Mouse (Mus musculus): ENCODE measurements around the gene Sipa1l3. TPM values are rescaled to one million over a fixed set of nuclear protein-coding genes. Genes with fewer than 3 reads are reported as not detected.

Gene Sipa1l3
- polyA plus RNA-seq, 1 experiment: 19.0 TPM

DNA sequence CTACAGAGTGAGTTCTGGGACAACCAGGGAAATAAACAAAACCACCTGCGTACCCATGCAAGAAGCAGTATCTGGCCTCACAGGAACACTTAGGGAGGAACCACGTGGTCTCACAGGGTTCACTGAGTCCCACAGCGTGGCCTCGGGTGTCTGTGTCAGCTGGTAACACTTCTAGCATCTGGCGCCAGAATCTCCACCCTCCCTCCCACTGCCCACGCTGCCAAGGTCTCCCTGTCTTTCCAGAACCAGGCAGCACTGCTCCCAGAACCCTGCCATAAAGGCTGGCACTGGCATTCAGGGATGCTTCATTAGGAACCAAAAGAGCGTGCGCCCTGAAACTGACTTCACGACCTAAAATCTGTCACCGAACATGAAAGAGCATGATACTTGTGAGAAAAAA is 84.7 kb downstream of the Sipa1l3 start:
- Histone ChIP-seq H3K4me3 (no peak overlapping the region), H3K4me2 (ENCODE audit: low read depth) (no peak overlapping the region), H3K27me3 (ENCODE audit: control insufficient read depth, insufficient read depth, insufficient read length) (no peaks in the 10 kb centered on the region), H3ac (ENCODE audit: control insufficient read depth, insufficient read length) (no peak overlapping the region), H3K36me3 (ENCODE audit: control insufficient read depth, insufficient read depth) (peaks cover 6% of the 10 kb centered on the region), H3K79me2 (ENCODE audit: control insufficient read depth, insufficient read depth) (peaks cover 5% of the 10 kb centered on the region)
- TF ChIP-seq POLR2A (IDR thresholded peaks at IDR 0.05; ENCODE audit: insufficient read length, low read depth) (no peak), POLR2AphosphoS2 (IDR thresholded peaks at IDR 0.05; ENCODE audit: insufficient read length, low read depth) (no peak), MYOD1 (IDR thresholded peaks at IDR 0.05; ENCODE audit: control insufficient read depth in 1 of 3, insufficient read length in 2 of 3, low read depth in 2 of 3) (no peak), MYOG (IDR thresholded peaks at IDR 0.05; ENCODE audit: control insufficient read depth in 1 of 3, insufficient read depth in 1 of 3, insufficient read length in 2 of 3, low read depth in 2 of 3) (no peak)

DNA sequence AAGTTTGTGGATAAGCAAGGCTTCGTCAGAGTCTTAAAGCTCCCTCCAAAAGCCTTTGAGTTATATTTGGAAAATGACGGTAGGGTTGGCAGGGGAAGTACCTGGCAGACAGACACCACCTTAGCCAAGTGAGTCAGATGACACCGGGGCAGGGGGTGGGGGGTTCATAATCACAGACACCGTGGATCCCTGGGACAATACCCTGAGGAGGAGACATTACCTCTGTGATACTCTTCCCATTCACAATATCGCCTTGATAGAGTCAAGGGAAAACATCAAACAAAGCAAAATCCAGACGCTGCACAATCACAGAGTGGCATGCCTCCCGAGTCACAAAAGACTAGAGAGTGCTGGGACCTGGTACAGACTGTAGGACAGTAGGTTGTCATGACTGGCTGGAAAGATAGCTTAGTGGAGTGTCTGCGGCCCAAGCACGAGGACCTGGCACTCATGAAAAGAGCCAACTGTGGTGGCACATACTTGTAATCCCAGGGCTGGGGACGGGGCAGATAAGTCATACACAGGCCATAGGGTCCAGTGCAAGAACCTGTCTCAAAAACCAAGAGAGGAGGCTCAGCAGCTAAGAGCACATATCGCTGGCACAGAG is 85.4 kb downstream of the Sipa1l3 start:
- no peaks in the 10 kb centered on the region for H3K27me3 ChIP-seq (ENCODE audit: control insufficient read depth, insufficient read depth, insufficient read length)
- no peak for TF ChIP-seq MYOG (IDR thresholded peaks at IDR 0.05; ENCODE audit: control insufficient read depth in 1 of 3, insufficient read depth in 1 of 3, insufficient read length in 2 of 3, low read depth in 2 of 3)
- TF ChIP-seq CEBPB (IDR thresholded peaks at IDR 0.05; ENCODE audit: insufficient read depth, poor library complexity, severe bottlenecking): no peak
- no peak for TF ChIP-seq USF1 (IDR thresholded peaks at IDR 0.05; ENCODE audit: low read depth)
- no peak for TF ChIP-seq TCF12 (IDR thresholded peaks at IDR 0.05; ENCODE audit: insufficient read depth, poor library complexity, severe bottlenecking)
- TF ChIP-seq REST (IDR thresholded peaks at IDR 0.05; ENCODE audit: insufficient read depth, insufficient read length): no peak
- TF ChIP-seq E2F4 (IDR thresholded peaks at IDR 0.05; ENCODE audit: insufficient read depth): no peak
- TF ChIP-seq MAX (IDR thresholded peaks at IDR 0.05; ENCODE audit: low read depth): no peak
- no peak for TF ChIP-seq POLR2A (IDR thresholded peaks at IDR 0.05; ENCODE audit: insufficient read length, low read depth)
- TF ChIP-seq SRF (IDR thresholded peaks at IDR 0.05; ENCODE audit: control insufficient read depth, insufficient read length, low read depth): no peak
- TF ChIP-seq POLR2AphosphoS2 (IDR thresholded peaks at IDR 0.05; ENCODE audit: insufficient read length, low read depth): no peak
- TF ChIP-seq TCF3 (IDR thresholded peaks at IDR 0.05; ENCODE audit: insufficient read length, low read depth): no peak
- TF ChIP-seq MYOD1 (IDR thresholded peaks at IDR 0.05; ENCODE audit: control insufficient read depth in 1 of 3, insufficient read length in 2 of 3, low read depth in 2 of 3): no peak
- H3K4me2 ChIP-seq (ENCODE audit: low read depth): no peak overlapping the region
- H3K79me2 ChIP-seq (ENCODE audit: control insufficient read depth, insufficient read depth): peaks cover 5% of the 10 kb centered on the region
- H3ac ChIP-seq (ENCODE audit: control insufficient read depth, insufficient read length): no peak overlapping the region
- no peak overlapping the region for H3K4me3 ChIP-seq
- H3K36me3 ChIP-seq (ENCODE audit: control insufficient read depth, insufficient read depth): peaks cover 6% of the 10 kb centered on the region

DNA sequence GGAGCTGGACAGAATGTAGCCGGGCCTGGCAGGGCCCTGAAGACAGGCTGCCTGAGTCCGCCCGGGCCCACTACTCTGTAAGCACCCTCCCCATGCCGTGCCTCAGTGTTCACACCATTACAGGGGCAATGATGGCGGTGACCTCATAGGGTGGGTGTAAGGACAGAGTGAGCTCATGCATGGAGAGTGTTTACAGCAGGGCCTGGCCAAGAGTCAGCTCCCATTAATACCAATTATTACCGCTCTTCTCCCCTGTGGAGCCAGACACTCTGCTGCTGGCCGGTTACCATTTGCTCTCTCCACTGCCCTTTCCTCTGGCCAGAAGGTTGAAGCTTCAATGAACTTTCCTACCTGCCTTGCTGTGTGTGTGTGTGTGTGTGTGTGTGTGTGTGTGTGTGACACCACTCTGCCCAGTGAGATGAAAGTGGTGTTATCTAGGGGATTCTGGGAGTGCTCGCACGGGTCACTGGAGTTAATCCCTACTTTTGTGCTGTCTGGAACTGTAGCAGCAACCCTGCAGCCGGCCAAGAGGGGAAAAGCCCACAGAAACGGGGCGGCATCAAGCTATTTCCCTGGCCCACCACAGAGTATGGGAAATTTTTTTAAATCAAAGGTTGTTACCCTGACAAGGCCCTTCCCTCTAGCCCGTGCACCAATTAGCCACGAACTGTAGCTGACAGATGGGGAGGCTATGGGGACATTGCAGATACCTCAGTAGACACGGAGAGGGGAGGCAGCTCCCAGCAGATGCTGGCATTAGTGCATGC is 86.1 kb downstream of the Sipa1l3 start:
- Histone ChIP-seq H3K4me3 (no peak overlapping the region), H3K79me2 (ENCODE audit: control insufficient read depth, insufficient read depth) (peaks cover 10% of the 10 kb centered on the region), H3K4me2 (ENCODE audit: low read depth) (no peak overlapping the region), H3K36me3 (ENCODE audit: control insufficient read depth, insufficient read depth) (peaks cover 6% of the 10 kb centered on the region), H3ac (ENCODE audit: control insufficient read depth, insufficient read length) (no peak overlapping the region), H3K27me3 (ENCODE audit: control insufficient read depth, insufficient read depth, insufficient read length) (no peaks in the 10 kb centered on the region)
- TF ChIP-seq REST (IDR thresholded peaks at IDR 0.05; ENCODE audit: insufficient read depth, insufficient read length) (no peak), MYOG (IDR thresholded peaks at IDR 0.05; ENCODE audit: control insufficient read depth in 1 of 3, insufficient read depth in 1 of 3, insufficient read length in 2 of 3, low read depth in 2 of 3) (no peak), USF1 (IDR thresholded peaks at IDR 0.05; ENCODE audit: low read depth) (no peak), MYOD1 (IDR thresholded peaks at IDR 0.05; ENCODE audit: control insufficient read depth in 1 of 3, insufficient read length in 2 of 3, low read depth in 2 of 3) (no peak), SRF (IDR thresholded peaks at IDR 0.05; ENCODE audit: control insufficient read depth, insufficient read length, low read depth) (no peak), POLR2AphosphoS2 (IDR thresholded peaks at IDR 0.05; ENCODE audit: insufficient read length, low read depth) (no peak), CEBPB (IDR thresholded peaks at IDR 0.05; ENCODE audit: insufficient read depth, poor library complexity, severe bottlenecking) (no peak), MAX (IDR thresholded peaks at IDR 0.05; ENCODE audit: low read depth) (no peak), POLR2A (IDR thresholded peaks at IDR 0.05; ENCODE audit: insufficient read length, low read depth) (no peak), TCF3 (IDR thresholded peaks at IDR 0.05; ENCODE audit: insufficient read length, low read depth) (no peak), TCF12 (IDR thresholded peaks at IDR 0.05; ENCODE audit: insufficient read depth, poor library complexity, severe bottlenecking) (no peak), E2F4 (IDR thresholded peaks at IDR 0.05; ENCODE audit: insufficient read depth) (no peak)

DNA sequence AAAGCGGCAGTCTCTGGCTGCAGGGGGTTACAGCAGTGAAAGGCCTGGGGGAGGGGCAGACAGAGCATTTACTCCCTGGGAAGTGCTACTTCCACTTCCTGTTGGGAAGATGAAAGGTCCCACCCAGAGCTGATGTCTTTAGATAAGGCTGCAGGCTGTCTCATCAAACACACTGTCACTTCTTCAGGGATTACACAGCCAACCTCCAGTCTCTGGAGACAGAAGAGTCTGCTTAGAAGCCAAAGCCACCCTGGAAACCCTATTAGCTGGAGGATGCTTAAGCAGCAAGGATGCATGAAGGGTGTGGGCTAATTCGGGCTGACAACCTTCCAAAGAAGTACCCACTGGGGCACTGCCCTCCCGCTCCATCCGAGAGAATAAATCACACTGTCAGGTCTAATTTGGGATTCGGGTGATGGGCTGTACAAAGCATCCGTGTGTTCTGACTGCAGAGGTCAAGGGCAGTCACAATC is 87.7 kb downstream of the Sipa1l3 start:
- Histone ChIP-seq H3K79me2 (ENCODE audit: control insufficient read depth, insufficient read depth) (peaks cover 12% of the 10 kb centered on the region), H3K36me3 (ENCODE audit: control insufficient read depth, insufficient read depth) (peaks cover 6% of the 10 kb centered on the region), H3K4me3 (no peak overlapping the region), H3K27me3 (ENCODE audit: control insufficient read depth, insufficient read depth, insufficient read length) (no peaks in the 10 kb centered on the region), H3ac (ENCODE audit: control insufficient read depth, insufficient read length) (no peak overlapping the region), H3K4me2 (ENCODE audit: low read depth) (no peak overlapping the region)
- TF ChIP-seq MYOG (IDR thresholded peaks at IDR 0.05; ENCODE audit: control insufficient read depth in 1 of 3, insufficient read depth in 1 of 3, insufficient read length in 2 of 3, low read depth in 2 of 3) (no peak), CEBPB (IDR thresholded peaks at IDR 0.05; ENCODE audit: insufficient read depth, poor library complexity, severe bottlenecking) (no peak), MAX (IDR thresholded peaks at IDR 0.05; ENCODE audit: low read depth) (no peak), USF1 (IDR thresholded peaks at IDR 0.05; ENCODE audit: low read depth) (no peak), REST (IDR thresholded peaks at IDR 0.05; ENCODE audit: insufficient read depth, insufficient read length) (no peak), TCF12 (IDR thresholded peaks at IDR 0.05; ENCODE audit: insufficient read depth, poor library complexity, severe bottlenecking) (no peak), SRF (IDR thresholded peaks at IDR 0.05; ENCODE audit: control insufficient read depth, insufficient read length, low read depth) (no peak)
